Mouse (Mus musculus) kidney, postnatal 0 days (tissue): Measurements from ENCODE around the gene Metap2. TPM values are rescaled to one million over a fixed set of nuclear protein-coding genes. Genes with fewer than 3 reads are reported as not detected.

Source experiments
- ATAC-seq: fragments of 200-750 bp; cut with Nextera tagmentation; replicated peaks from 2 replicates; pipeline ENCODE4 v1.8.0; 2017; ENCODE audit warnings: low read depth, moderate number of reproducible peaks, moderate TSS enrichment, moderate library complexity; ENCODE audit not compliant: low FRiP score
- DNase-seq: peaks from one replicate; pipeline ENCODE4 v3.0.0-alpha.2; 2016; ENCODE audit warnings: low spot score
- H3K27ac ChIP-seq: fragments of 300-500 bp; sonication (generic); 2 replicates; pipeline ENCODE4 v1.5.1; 2014; ENCODE audit warnings: mild to moderate bottlenecking
- H3K27me3 ChIP-seq: fragments of 300-500 bp; sonication (generic); 2 replicates; pipeline ENCODE4 v1.6.1; 2014; ENCODE audit warnings: low read length, mixed read lengths; ENCODE audit not compliant: insufficient read depth
- H3K36me3 ChIP-seq: fragments of 300-500 bp; sonication (generic); 2 replicates; pipeline ENCODE4 v1.6.1; 2014; ENCODE audit warnings: low read length, mixed read lengths; ENCODE audit not compliant: insufficient read depth
- H3K4me1 ChIP-seq: fragments of 300-500 bp; sonication (generic); replicated peaks from 2 replicates; pipeline ENCODE4 v1.6.1; 2014; ENCODE audit warnings: antibody characterized with exemption, low read length, mixed read lengths; ENCODE audit not compliant: insufficient read depth
- H3K4me2 ChIP-seq: fragments of 300-500 bp; sonication (generic); 2 replicates; pipeline ENCODE4 v1.6.1; 2014; ENCODE audit warnings: mild to moderate bottlenecking, low read length, moderate library complexity, mixed read lengths
- H3K4me3 ChIP-seq: fragments of 300-500 bp; sonication (generic); replicated peaks from 2 replicates; pipeline ENCODE4 v1.5.1; 2014; ENCODE audit warnings: low read depth, low read length
- H3K9ac ChIP-seq: fragments of 300-500 bp; sonication (generic); 2 replicates; pipeline ENCODE4 v1.6.1; 2014; ENCODE audit warnings: low read depth, low read length
- H3K9me3 ChIP-seq: fragments of 300-500 bp; sonication (generic); replicated peaks from 2 replicates; pipeline ENCODE4 v1.6.1; 2016; ENCODE audit warnings: low read length, inconsistent platforms, mixed read lengths
- CTCF ChIP-seq: IDR thresholded peaks from 2 replicates; pipeline ENCODE4 v1.5.1; 2016; ENCODE audit warnings: antibody characterized with exemption, low read depth, mild to moderate bottlenecking, moderate library complexity
- WGBS: fragments of 180-500 bp; shearing (Covaris S2); extraction: QIAGEN DNeasy Blood & Tissue Kit; methylation state at CpG from one replicate; pipeline ENCODE4 v1.1.7; 2014; 5-methylcytosine and 5-hydroxymethylcytosine counted together
- polyA plus RNA-seq: library from polyadenylated mRNA; unstranded; fragments of >200 nt; fragmentation: Nextera tagmentation; extraction: Ambion mirVana; gene quantifications from 2 replicates; pipeline ENCODE4 v1.2.1, GENCODE M21; 2015

The Metap2 gene
- polyA plus RNA-seq, 1 experiment from 2014 or later, result 188 TPM

DNA sequence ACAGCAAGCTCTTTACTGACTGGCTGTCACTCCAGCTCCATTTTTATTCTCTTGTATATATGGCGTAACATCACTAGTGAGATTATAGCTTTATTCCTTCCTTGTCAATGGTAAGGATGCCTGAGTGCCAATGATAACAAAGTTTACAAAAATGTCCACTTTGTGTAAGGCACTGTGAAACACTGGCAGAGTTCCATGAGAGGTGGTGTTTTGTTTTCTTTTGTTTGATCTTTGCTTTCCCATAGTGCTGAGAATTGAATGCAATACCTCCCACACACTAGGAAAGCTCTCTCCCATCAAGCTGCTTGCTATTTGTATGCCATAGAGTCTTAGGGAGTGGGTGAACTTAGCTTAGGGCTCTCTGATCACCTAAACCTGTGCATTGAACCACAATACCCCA, 16.0 kb upstream of the Metap2 start:
- Histone ChIP-seq H3K4me1 (no peaks in the 10 kb centered on the region), H3K9ac (no peak overlapping the region), H3K27me3 (no peaks in the 10 kb centered on the region), H3K36me3 (no peaks in the 10 kb centered on the region), H3K27ac (no peak overlapping the region), H3K4me2 (no peak overlapping the region), H3K4me3 (no peak overlapping the region), H3K9me3 (no peaks in the 10 kb centered on the region)
- WGBS, result 75% methylated on average over 1 of the region's 1 CpGs
- no peak for TF ChIP-seq CTCF
- no peak for DNase-seq
- ATAC-seq, result no peak

DNA sequence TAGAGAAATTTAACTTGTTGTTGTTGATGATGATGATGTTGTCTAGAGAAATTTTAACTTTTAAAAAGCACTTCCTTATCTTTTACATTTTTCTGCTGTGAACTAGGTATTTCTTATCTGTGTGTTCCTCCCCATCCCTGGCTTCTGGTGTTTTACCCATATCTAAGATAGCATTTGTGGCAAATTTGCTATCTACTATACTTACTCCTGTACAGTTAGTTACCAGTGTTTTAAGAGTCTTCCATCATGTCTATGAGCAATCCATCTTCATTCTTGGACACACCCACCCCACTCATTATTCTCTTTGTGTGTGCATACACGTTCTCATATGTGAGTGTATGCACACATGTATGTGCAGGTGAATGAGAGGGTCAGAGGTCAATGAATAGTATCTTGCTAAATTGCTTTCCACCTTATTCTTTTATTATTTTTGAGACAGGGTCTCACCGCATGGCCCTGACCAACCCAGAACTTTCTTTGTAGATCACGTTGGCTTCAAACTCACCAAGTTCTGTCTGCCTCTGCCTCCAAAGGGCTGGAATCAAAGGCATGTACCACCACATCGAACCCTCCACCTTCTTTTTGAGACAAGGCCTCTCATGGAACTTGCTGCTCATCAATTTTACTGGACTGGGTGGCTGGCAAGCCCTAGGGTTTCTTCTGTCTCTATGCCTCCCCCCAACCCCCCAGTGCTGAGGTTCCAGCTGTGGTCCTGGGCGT, 15.4 kb upstream of the Metap2 start:
- TF ChIP-seq CTCF, result no peak
- Histone ChIP-seq H3K9ac (no peak overlapping the region), H3K4me2 (no peak overlapping the region), H3K9me3 (no peaks in the 10 kb centered on the region), H3K36me3 (no peaks in the 10 kb centered on the region), H3K4me1 (no peaks in the 10 kb centered on the region), H3K4me3 (no peak overlapping the region), H3K27me3 (no peaks in the 10 kb centered on the region), H3K27ac (no peak overlapping the region)
- 85% methylated on average over 5 of the region's 5 CpGs for WGBS
- DNase-seq, result no peak
- ATAC-seq, result no peak

DNA sequence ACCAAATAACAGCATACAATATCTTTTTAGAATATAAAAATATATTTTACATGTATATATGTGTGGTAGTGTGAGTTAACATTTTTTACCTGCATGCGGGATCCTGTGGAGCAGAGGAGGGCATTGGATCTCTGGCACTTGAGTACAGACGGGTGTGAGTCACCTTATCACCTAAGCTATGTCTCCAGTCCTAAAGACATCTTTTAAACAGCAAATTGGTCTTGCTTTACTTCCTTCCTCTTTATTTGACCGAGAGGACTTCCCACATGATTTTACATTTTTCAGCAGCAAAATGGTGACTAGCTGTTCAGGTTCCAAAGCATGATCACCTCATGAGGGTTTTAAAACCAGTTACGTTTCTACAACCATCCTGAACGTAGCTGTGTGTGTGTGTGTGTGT, 14.4 kb upstream of the Metap2 start:
- Histone ChIP-seq H3K4me1 (no peaks in the 10 kb centered on the region), H3K9ac (no peak overlapping the region), H3K4me3 (no peak overlapping the region), H3K4me2 (no peak overlapping the region), H3K9me3 (no peaks in the 10 kb centered on the region), H3K36me3 (no peaks in the 10 kb centered on the region), H3K27ac (no peak overlapping the region), H3K27me3 (no peaks in the 10 kb centered on the region)
- 75% methylated on average over 5 of the region's 5 CpGs for WGBS
- ATAC-seq, result no peak
- DNase-seq, result no peak
- TF ChIP-seq CTCF, result no peak

DNA sequence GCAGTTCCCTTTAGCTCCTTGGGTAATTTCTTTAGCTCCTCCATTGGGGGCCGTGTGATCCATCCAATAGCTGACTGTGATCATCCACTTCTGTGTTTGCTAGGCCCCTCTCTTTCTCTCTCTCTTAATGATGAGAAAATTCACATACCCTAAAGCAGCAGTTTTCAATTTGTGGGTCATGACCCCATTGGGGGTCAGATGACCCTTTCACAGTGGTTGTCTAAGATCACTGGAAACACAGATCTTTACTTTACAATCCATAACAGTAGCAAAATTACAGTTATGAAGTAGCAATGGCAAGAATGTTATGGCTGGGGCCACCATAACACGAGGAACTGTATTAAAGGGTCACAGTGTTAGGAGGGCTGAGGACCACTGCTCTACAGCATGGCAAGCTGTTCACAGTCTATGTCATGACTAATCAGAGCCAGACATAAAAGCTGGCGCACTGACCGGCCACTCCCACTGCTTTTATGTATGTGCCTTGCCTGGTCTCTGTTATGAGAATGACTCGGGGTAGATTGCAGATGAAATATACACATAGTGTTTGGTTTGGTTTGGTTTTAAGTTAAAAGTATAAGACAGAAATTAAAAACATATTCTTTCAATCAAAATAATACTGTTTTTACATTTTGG, 13.0 kb upstream of the Metap2 start:
- Histone ChIP-seq H3K27me3 (no peaks in the 10 kb centered on the region), H3K4me3 (no peak overlapping the region)
- WGBS, result 80% methylated on average over 5 of the region's 5 CpGs

DNA sequence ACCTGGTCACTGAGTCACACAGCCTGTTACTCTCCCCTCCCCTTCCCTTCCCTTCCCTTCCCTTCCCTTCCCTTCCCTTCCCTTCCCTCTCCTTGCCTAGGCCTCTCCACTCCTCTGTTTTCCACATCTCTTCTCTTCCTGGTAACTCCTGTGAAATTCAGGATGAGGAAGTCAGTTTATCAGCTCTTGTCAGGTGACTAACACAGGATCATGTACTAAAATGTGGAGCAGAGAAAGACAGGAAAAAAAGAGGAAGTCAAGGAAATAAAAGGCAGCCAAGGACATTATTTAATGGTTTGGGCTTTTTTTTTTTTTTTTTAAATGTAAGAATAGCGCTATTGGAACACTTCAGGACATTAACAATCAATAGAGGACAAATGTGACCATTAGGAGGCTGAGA, 12.1 kb upstream of the Metap2 start:
- DNase-seq (no peak), ATAC-seq (no peak)
- H3K9me3 ChIP-seq, result no peaks in the 10 kb centered on the region
- H3K27me3 ChIP-seq, result no peaks in the 10 kb centered on the region
- no peaks in the 10 kb centered on the region for H3K4me1 ChIP-seq
- TF ChIP-seq CTCF, result no peak
- no peak overlapping the region for H3K9ac ChIP-seq
- 88% methylated on average over 1 of the region's 1 CpGs for WGBS
- H3K4me3 ChIP-seq, result no peak overlapping the region
- H3K4me2 ChIP-seq, result no peak overlapping the region
- H3K36me3 ChIP-seq, result no peaks in the 10 kb centered on the region
- no peak overlapping the region for H3K27ac ChIP-seq

More for the DNA sequence above, 13.0 kb upstream of the Metap2 start:
- Histone ChIP-seq H3K4me1 (no peaks in the 10 kb centered on the region), H3K9ac (no peak overlapping the region), H3K9me3 (no peaks in the 10 kb centered on the region), H3K36me3 (no peaks in the 10 kb centered on the region), H3K4me2 (no peak overlapping the region), H3K27ac (no peak overlapping the region)
- no peak for TF ChIP-seq CTCF
- no peak for DNase-seq
- no peak for ATAC-seq

DNA sequence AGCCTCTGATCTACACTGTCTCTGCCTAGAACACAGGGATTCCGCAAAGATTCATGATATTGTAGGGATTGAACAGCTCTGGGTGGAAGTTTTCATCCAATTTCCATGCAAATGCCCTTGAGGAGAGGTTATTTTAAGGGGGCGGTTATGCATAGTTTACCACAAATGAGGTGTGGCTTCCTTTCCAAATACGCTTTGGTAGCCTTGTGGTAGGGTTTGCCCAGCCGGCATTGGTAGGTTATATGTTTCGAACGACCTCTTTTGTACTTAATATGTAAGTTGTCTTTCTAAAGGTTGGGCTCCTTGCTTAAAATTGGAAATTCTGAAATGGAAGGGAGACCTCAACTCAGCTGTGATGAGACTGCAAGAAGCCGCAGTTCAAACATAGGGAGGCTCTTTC, 11.6 kb upstream of the Metap2 start:
- Histone ChIP-seq H3K4me3 (no peak overlapping the region), H3K9me3 (no peaks in the 10 kb centered on the region), H3K4me2 (no peak overlapping the region), H3K9ac (no peak overlapping the region), H3K27me3 (no peaks in the 10 kb centered on the region), H3K27ac (no peak overlapping the region), H3K4me1 (no peaks in the 10 kb centered on the region), H3K36me3 (no peaks in the 10 kb centered on the region)
- DNase-seq (no peak), ATAC-seq (no peak)
- 85% methylated on average over 7 of the region's 7 CpGs for WGBS
- no peak for TF ChIP-seq CTCF
